Mouse (Mus musculus) liver, embryonic 16.5 days (tissue): Measurements from ENCODE around the gene Clta. TPM values are rescaled to one million over a fixed set of nuclear protein-coding genes. Genes with fewer than 3 reads are reported as not detected.
A peak's percentile ranks its signal among the peaks of the same experiment; 100 is the strongest.

Experiments
- ATAC-seq: fragments of 200-750 bp; cut with Nextera tagmentation; 2 replicates; pipeline ENCODE4 v1.8.0; 2017; ENCODE audit warnings: low read depth, mild to moderate bottlenecking, moderate number of reproducible peaks, moderate library complexity
- H3K27ac ChIP-seq: fragments of 300-500 bp; sonication (generic); 2 replicates; pipeline ENCODE4 v1.5.1; 2014; ENCODE audit warnings: mild to moderate bottlenecking, low read length
- H3K27me3 ChIP-seq: fragments of 300-500 bp; sonication (generic); 2 replicates; pipeline ENCODE4 v1.6.1; 2014; ENCODE audit warnings: low read depth, low read length, mixed read lengths; ENCODE audit not compliant: control insufficient read depth, insufficient read depth
- H3K36me3 ChIP-seq: fragments of 300-500 bp; sonication (generic); 2 replicates; pipeline ENCODE4 v1.6.1; 2014; ENCODE audit warnings: mild to moderate bottlenecking; ENCODE audit not compliant: control insufficient read depth, insufficient read depth
- H3K4me1 ChIP-seq: fragments of 300-500 bp; sonication (generic); 2 replicates; pipeline ENCODE4 v1.6.1; 2014; ENCODE audit warnings: low read depth, low read length, mixed read lengths; ENCODE audit not compliant: control insufficient read depth
- H3K4me2 ChIP-seq: fragments of 300-500 bp; sonication (generic); 2 replicates; pipeline ENCODE4 v1.6.1; 2014; ENCODE audit warnings: low read depth, low read length, mixed read lengths
- H3K4me3 ChIP-seq: fragments of 300-500 bp; sonication (generic); 2 replicates; pipeline ENCODE4 v1.5.1; 2014; ENCODE audit warnings: low read depth, mild to moderate bottlenecking, low read length
- H3K9ac ChIP-seq: fragments of 300-500 bp; sonication (generic); 2 replicates; pipeline ENCODE4 v1.6.1; 2014; ENCODE audit warnings: low read depth, low read length
- H3K9me3 ChIP-seq: fragments of 300-500 bp; sonication (generic); replicated peaks from 2 replicates; pipeline ENCODE4 v1.6.1; 2016; ENCODE audit warnings: low read length; ENCODE audit not compliant: control insufficient read depth
- WGBS: fragments of 180-500 bp; shearing (Covaris S2); extraction: QIAGEN DNeasy Blood & Tissue Kit; methylation state at CpG from one replicate; pipeline ENCODE4 v1.1.7; 2014; ENCODE audit not compliant: insufficient replicate concordance; 5-methylcytosine and 5-hydroxymethylcytosine counted together
- polyA plus RNA-seq: library from polyadenylated mRNA; unstranded; fragments of >200 nt; fragmentation: Nextera tagmentation; extraction: Ambion mirVana; gene quantifications from 2 replicates; pipeline ENCODE4 v1.2.1, GENCODE M21; 2015

Gene Clta
- polyA plus RNA-seq, 1 experiment from 2014 or later: 101 TPM

GRCm38 (mm10) chr4:43988976-43989375, 15.3 kb upstream of the Clta start:
- Histone ChIP-seq H3K27me3 (no peaks in the 10 kb centered on the region), H3K9me3 (no peaks in the 10 kb centered on the region), H3K4me1 (no peaks in the 10 kb centered on the region), H3K36me3 (no peaks in the 10 kb centered on the region), H3K4me2 (no peak overlapping the region), H3K9ac (no peak overlapping the region), H3K4me3 (no peak overlapping the region), H3K27ac (no peak overlapping the region)
- WGBS: 71% methylated on average over 3 of the region's 3 CpGs
- no peak for ATAC-seq

DNA sequence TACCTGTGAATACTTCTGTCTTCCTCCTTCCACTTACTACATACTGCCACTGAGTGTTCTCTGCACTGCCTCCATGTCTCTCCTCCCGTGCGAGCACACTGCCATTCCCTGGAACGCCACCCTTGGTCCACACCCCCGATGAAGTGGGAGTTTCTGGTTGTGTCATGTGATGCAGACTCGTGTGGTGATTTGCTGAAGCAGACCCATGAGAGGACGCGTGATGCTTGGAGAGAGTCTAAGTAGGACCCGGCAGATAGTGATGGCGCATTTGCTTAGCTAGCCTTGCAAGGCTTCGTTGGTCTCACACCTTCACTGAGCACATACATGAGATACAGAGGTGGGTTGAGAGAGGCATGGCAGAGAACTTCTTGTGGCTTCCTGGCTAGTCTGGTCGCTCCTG, 11.2 kb upstream of the Clta start:
- H3K36me3 ChIP-seq: no peaks in the 10 kb centered on the region
- WGBS: 82% methylated on average over 11 of the region's 11 CpGs
- no peaks in the 10 kb centered on the region for H3K27me3 ChIP-seq

DNA sequence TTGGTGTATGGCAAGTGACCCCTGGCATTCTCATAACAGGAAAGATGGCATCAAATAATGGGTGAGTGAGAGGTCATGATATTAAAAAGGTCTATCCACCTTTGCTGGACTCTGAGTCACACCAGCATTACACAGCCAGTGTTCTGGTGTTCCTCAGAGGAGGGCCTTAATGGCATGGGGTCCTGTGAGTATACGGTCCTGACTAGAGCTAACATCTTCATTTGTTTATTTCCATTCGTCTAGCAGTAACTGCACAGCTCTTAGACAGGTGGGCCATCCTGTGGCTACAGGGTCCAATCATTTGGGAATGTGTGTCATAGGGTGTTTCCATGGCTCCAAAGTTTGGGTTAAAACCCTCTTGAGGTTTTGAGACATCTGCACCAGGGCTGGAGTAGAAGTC, 9.9 kb upstream of the Clta start:
- H3K9ac ChIP-seq: no peak overlapping the region
- H3K4me1 ChIP-seq: no peaks in the 10 kb centered on the region
- no peak overlapping the region for H3K27ac ChIP-seq
- H3K27me3 ChIP-seq: no peaks in the 10 kb centered on the region
- no peaks in the 10 kb centered on the region for H3K9me3 ChIP-seq
- H3K36me3 ChIP-seq: no peaks in the 10 kb centered on the region
- H3K4me3 ChIP-seq: no peak overlapping the region
- no peak overlapping the region for H3K4me2 ChIP-seq
- WGBS: 60% methylated on average over 2 of the region's 2 CpGs
- ATAC-seq: no peak

More for the DNA sequence above, 11.2 kb upstream of the Clta start:
- ATAC-seq: no peak
- H3K9me3 ChIP-seq: no peaks in the 10 kb centered on the region
- H3K27ac ChIP-seq: no peak overlapping the region
- H3K4me3 ChIP-seq: no peak overlapping the region
- no peaks in the 10 kb centered on the region for H3K4me1 ChIP-seq
- no peak overlapping the region for H3K9ac ChIP-seq
- no peak overlapping the region for H3K4me2 ChIP-seq

DNA sequence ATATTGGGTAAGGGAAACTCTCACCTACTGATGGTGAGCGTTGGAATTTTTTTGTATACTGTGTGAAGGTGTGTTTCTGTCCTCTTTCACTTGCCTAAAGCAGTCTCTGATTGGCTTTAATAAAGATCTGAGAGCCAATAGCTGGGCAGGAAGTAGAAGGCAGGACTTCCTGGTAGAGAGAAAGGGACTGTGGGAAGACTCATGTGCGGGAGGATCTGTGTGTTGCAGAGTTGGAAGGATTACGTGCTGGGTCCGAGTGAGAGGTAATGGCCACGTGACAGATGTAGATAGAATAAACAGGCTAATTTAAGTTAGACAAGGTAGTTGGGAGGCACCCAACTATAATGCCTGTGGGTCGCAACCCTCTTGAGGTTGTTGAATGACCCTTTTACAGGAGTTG, 630 bp upstream of the Clta start:
- H3K4me1 ChIP-seq: peaks cover 10% of the 10 kb centered on the region
- no peaks in the 10 kb centered on the region for H3K36me3 ChIP-seq
- H3K4me2 ChIP-seq: peak overlapping the region; percentile 80
- peak overlapping the region; percentile 96 for H3K27ac ChIP-seq
- 31% methylated on average over 6 of the region's 6 CpGs for whole genome bisulfite sequencing
- no peaks in the 10 kb centered on the region for H3K27me3 ChIP-seq
- peak; percentile 82 for ATAC-seq
- H3K9me3 ChIP-seq: no peaks in the 10 kb centered on the region
- H3K9ac ChIP-seq: peak overlapping the region; percentile 53
- peak overlapping the region; percentile 66 for H3K4me3 ChIP-seq

- WGBS: 51% methylated on average over 3 of the region's 3 CpGs
- Histone ChIP-seq H3K9me3 (no peaks in the 10 kb centered on the region), H3K4me2 (peak overlapping the region; percentile 80), H3K9ac (peak overlapping the region; percentile 70), H3K36me3 (no peaks in the 10 kb centered on the region), H3K4me3 (peak overlapping the region; percentile 66), H3K27ac (peak overlapping the region; percentile 96), H3K27me3 (no peaks in the 10 kb centered on the region), H3K4me1 (peaks cover 10% of the 10 kb centered on the region)
- ATAC-seq: peak; percentile 44
Measured at GRCm38 (mm10) chr4:44004623-44005409, 564 bp downstream of the Clta start.

- Histone ChIP-seq H3K9ac (no peak overlapping the region), H3K27me3 (no peaks in the 10 kb centered on the region), H3K36me3 (no peaks in the 10 kb centered on the region), H3K9me3 (no peaks in the 10 kb centered on the region), H3K4me3 (no peak overlapping the region), H3K4me2 (no peak overlapping the region), H3K4me1 (peaks cover 26% of the 10 kb centered on the region), H3K27ac (no peak overlapping the region)
- 79% methylated on average over 1 of the region's 1 CpGs for WGBS
- ATAC-seq: no peak
Measured at GRCm38 (mm10) chr4:44010176-44010575, 5.9 kb downstream of the Clta start.

GRCm38 (mm10) chr4:44010893-44011292, 6.6 kb downstream of the Clta start:
- Histone ChIP-seq H3K36me3 (no peaks in the 10 kb centered on the region), H3K4me3 (no peak overlapping the region), H3K4me2 (no peak overlapping the region), H3K27ac (no peak overlapping the region), H3K9ac (no peak overlapping the region), H3K4me1 (peaks cover 25% of the 10 kb centered on the region), H3K27me3 (no peaks in the 10 kb centered on the region), H3K9me3 (no peaks in the 10 kb centered on the region)
- 39% methylated on average over 2 of the region's 2 CpGs for WGBS
- no peak for ATAC-seq

- H3K36me3 ChIP-seq: no peaks in the 10 kb centered on the region
- H3K27ac ChIP-seq: no peak overlapping the region; the same call in 1 of the 2 replicates
- H3K9me3 ChIP-seq: no peaks in the 10 kb centered on the region
- peak overlapping the region; percentile 74 for H3K4me3 ChIP-seq
- WGBS: 69% methylated on average over 3 of the region's 3 CpGs
- peak overlapping the region; percentile 89 for H3K4me2 ChIP-seq
- H3K9ac ChIP-seq: peak overlapping the region; percentile 63; the same call in 1 of the 2 replicates
- H3K27me3 ChIP-seq: no peaks in the 10 kb centered on the region
- H3K4me1 ChIP-seq: peaks cover 34% of the 10 kb centered on the region
- no peak for ATAC-seq
Measured at GRCm38 (mm10) chr4:44011799-44012198, 7.5 kb downstream of the Clta start.
